Mouse (Mus musculus) intestine, postnatal 0 days (tissue): Measurements from ENCODE around the gene Chd9. TPM values are rescaled to one million over a fixed set of nuclear protein-coding genes. Genes with fewer than 3 reads are reported as not detected.

Experiments used
- ATAC-seq: fragments of 200-750 bp; cut with Nextera tagmentation; 2 replicates; pipeline ENCODE4 v1.8.0; 2017; ENCODE audit warnings: mild to moderate bottlenecking, moderate TSS enrichment, moderate library complexity
- H3K27ac ChIP-seq: fragments of 300-500 bp; sonication (generic); 2 replicates; pipeline ENCODE4 v1.5.1; 2014; ENCODE audit warnings: mild to moderate bottlenecking, low read depth, low read length, moderate library complexity
- H3K27me3 ChIP-seq: fragments of 300-500 bp; sonication (generic); replicated peaks from 2 replicates; pipeline ENCODE4 v1.6.1; 2014; ENCODE audit warnings: low read length, mixed read lengths; ENCODE audit not compliant: control insufficient read depth, insufficient read depth
- H3K36me3 ChIP-seq: fragments of 300-500 bp; sonication (generic); 2 replicates; pipeline ENCODE4 v1.6.1; 2014; ENCODE audit warnings: mild to moderate bottlenecking, moderate library complexity; ENCODE audit not compliant: control insufficient read depth, insufficient read depth
- H3K4me1 ChIP-seq: fragments of 300-500 bp; sonication (generic); replicated peaks from 2 replicates; pipeline ENCODE4 v1.6.1; 2014; ENCODE audit warnings: antibody characterized with exemption, low read length, mixed read lengths; ENCODE audit not compliant: control insufficient read depth, insufficient read depth
- H3K4me2 ChIP-seq: fragments of 300-500 bp; sonication (generic); replicated peaks from 2 replicates; pipeline ENCODE4 v1.6.1; 2014; ENCODE audit warnings: low read depth, mild to moderate bottlenecking, moderate library complexity
- H3K4me3 ChIP-seq: fragments of 300-500 bp; sonication (generic); 2 replicates; pipeline ENCODE4 v1.5.1; 2014; ENCODE audit warnings: low read depth, low read length
- H3K9ac ChIP-seq: fragments of 300-500 bp; sonication (generic); 2 replicates; pipeline ENCODE4 v1.6.1; 2014; ENCODE audit warnings: mild to moderate bottlenecking, low read depth, low read length
- H3K9me3 ChIP-seq: fragments of 300-500 bp; sonication (generic); 2 replicates; pipeline ENCODE4 v1.6.1; 2016; ENCODE audit warnings: mixed run types; ENCODE audit not compliant: control insufficient read depth
- CTCF ChIP-seq: sonication (generic); IDR thresholded peaks from 2 replicates; pipeline ENCODE4 v1.5.1; 2016; ENCODE audit warnings: low read depth, mild to moderate bottlenecking, control low read depth, antibody characterized with exemption, moderate library complexity
- WGBS: fragments of 180-500 bp; shearing (Covaris S2); extraction: QIAGEN DNeasy Blood & Tissue Kit; methylation state at CpG from one replicate; pipeline ENCODE4 v1.1.7; 2014; 5-methylcytosine and 5-hydroxymethylcytosine counted together
- polyA plus RNA-seq: library from polyadenylated mRNA; unstranded; fragments of >200 nt; fragmentation: Nextera tagmentation; extraction: Ambion mirVana; gene quantifications from 2 replicates; pipeline ENCODE4 v1.2.1, GENCODE M21; 2015

Chd9 gene
- polyA plus RNA-seq, 1 experiment from 2014 or later = 236 TPM

GRCm38 (mm10) chr8:90897343-90897742 lies 69.2 kb downstream of the Chd9 start:
- Histone ChIP-seq H3K4me2 (no peak overlapping the region), H3K4me3 (no peak overlapping the region), H3K27ac (no peak overlapping the region), H3K9ac (no peak overlapping the region), H3K36me3 (0 out of 2 replicates have a peak, but pooled peaks cover 3% of the 10 kb centered on the region), H3K9me3 (no peaks in the 10 kb centered on the region), H3K4me1 (no peaks in the 10 kb centered on the region), H3K27me3 (no peaks in the 10 kb centered on the region)
- no peak for ATAC-seq
- WGBS = 83% methylated on average over 5 of the region's 5 CpGs
- no peak for TF ChIP-seq CTCF

DNA sequence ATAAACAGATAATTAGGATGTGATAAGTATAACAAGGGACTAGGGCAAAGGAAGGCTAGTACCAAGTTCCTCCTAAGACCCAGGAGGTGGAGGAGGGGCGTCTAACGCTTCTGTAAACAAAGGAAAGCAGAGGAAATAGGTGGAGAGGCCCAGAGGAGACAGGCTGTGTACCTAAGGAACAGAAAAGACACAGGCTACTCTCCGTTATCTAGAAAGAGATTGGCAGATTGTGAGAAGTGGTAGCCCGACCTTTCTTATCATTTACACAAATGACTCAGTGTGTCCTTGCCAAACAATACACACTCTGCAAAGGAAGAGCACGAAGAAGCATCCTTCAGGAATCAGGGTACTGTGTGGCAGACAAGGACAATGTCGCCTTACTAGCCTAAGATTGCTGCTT lies 70.4 kb downstream of the Chd9 start:
- no peak; the same call in 1 of the 2 replicates for ATAC-seq
- Histone ChIP-seq H3K4me1 (no peaks in the 10 kb centered on the region), H3K4me2 (no peak overlapping the region), H3K27me3 (no peaks in the 10 kb centered on the region), H3K36me3 (no peaks in the 10 kb centered on the region), H3K9ac (no peak overlapping the region), H3K9me3 (no peaks in the 10 kb centered on the region), H3K4me3 (no peak overlapping the region), H3K27ac (no peak overlapping the region)
- no peak for TF ChIP-seq CTCF
- WGBS = 13% methylated on average over 6 of the region's 6 CpGs

DNA sequence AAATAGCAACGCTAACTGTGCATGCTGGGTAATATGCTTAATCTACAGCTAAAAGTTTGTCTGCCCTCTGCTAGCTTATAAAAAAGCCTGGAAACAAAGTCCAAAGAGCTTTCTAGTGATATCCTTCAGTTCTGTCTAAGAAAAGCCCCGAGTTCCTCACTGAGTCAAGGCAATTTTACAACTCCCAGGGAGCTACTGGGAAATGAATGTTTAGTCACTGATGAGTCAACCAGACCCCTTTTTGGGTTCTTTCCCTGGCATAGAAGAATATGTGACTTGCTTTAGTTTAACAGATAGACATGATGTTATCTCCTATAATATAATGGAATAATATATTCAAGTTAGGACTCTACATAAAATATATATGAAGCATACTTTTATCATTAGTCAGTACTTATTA lies 73.8 kb downstream of the Chd9 start:
- Histone ChIP-seq H3K4me1 (peaks cover 3% of the 10 kb centered on the region; the same call in 1 of the 2 replicates), H3K9me3 (no peaks in the 10 kb centered on the region), H3K9ac (no peak overlapping the region), H3K27me3 (no peaks in the 10 kb centered on the region), H3K27ac (no peak overlapping the region), H3K4me3 (no peak overlapping the region), H3K36me3 (no peaks in the 10 kb centered on the region), H3K4me2 (no peak overlapping the region)
- no peak for ATAC-seq
- no peak for TF ChIP-seq CTCF
- 33% methylated on average over 2 of the region's 2 CpGs for WGBS

GRCm38 (mm10) chr8:90904171-90904706 lies 76.1 kb downstream of the Chd9 start:
- peaks cover 4% of the 10 kb centered on the region; the same call in 1 of the 2 replicates for H3K4me1 ChIP-seq
- 95% methylated on average over 2 of the region's 2 CpGs for whole genome bisulfite sequencing

DNA sequence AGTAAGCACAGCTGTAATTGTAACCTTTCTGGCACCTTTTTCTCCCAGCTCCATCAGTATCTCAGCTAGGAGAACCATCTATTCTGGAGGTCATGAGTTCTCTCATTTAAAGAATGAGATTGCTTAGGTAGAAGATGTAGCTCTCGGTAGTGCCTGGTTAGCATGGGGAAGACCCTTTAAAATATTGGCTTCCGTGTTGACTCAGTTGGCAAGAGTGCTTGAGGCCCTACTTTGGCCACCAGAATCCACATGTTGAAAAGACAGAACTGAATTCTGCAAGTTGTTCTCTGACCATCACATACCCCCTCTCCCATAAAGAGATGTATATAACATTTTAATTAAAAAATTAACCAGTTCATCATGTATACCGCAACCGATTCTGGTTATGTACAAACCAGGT lies 78.8 kb downstream of the Chd9 start:
- ATAC-seq = no peak
- peak overlapping the region; percentile 98 for H3K4me2 ChIP-seq
- H3K4me3 ChIP-seq = peak overlapping the region; percentile 84; the same call in 1 of the 2 replicates
- no peaks in the 10 kb centered on the region for H3K36me3 ChIP-seq
- H3K9me3 ChIP-seq = no peaks in the 10 kb centered on the region
- TF ChIP-seq CTCF = no peak
- no peak overlapping the region for H3K9ac ChIP-seq
- peaks cover 4% of the 10 kb centered on the region; the same call in 1 of the 2 replicates for H3K4me1 ChIP-seq
- no peaks in the 10 kb centered on the region for H3K27me3 ChIP-seq
- WGBS = 93% methylated on average over 4 of the region's 4 CpGs
- peak overlapping the region; percentile 99; the same call in 1 of the 2 replicates for H3K27ac ChIP-seq

More at GRCm38 (mm10) chr8:90904171-90904706, 76.1 kb downstream of the Chd9 start:
- H3K9me3 ChIP-seq = no peaks in the 10 kb centered on the region
- no peak overlapping the region for H3K9ac ChIP-seq
- no peak overlapping the region for H3K4me3 ChIP-seq
- no peak overlapping the region for H3K4me2 ChIP-seq
- no peaks in the 10 kb centered on the region for H3K27me3 ChIP-seq
- TF ChIP-seq CTCF = no peak
- no peak for ATAC-seq
- no peaks in the 10 kb centered on the region for H3K36me3 ChIP-seq
- H3K27ac ChIP-seq = no peak overlapping the region

DNA sequence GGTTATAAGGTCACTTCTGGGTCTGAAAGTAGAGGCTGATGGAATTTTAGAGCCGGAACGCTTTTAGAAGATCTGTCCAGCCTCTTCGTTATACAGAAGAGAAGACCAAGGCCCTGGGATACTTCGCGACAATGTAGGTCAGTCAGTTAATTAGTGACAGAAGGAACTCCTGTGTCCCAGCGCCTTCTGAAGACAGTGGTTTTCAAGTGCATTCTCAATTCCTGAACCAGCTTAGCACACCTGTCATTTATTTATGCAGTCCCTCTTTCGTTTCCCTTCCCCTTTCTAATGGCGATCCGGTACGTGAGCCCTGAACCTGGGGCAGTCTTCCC lies 79.3 kb downstream of the Chd9 start:
- no peaks in the 10 kb centered on the region for H3K9me3 ChIP-seq
- peaks cover 4% of the 10 kb centered on the region; the same call in 1 of the 2 replicates for H3K4me1 ChIP-seq
- no peaks in the 10 kb centered on the region for H3K36me3 ChIP-seq
- H3K4me2 ChIP-seq = peak overlapping the region; percentile 98
- H3K9ac ChIP-seq = peak overlapping the region; percentile 84
- H3K27ac ChIP-seq = peak overlapping the region; percentile 99
- peak; percentile 35 for ATAC-seq
- 17% methylated on average over 10 of the region's 10 CpGs for WGBS
- no peaks in the 10 kb centered on the region for H3K27me3 ChIP-seq
- no peak for TF ChIP-seq CTCF
- peak overlapping the region; percentile 84 for H3K4me3 ChIP-seq
